Mouse (Mus musculus) forebrain, postnatal 0 days (tissue): ENCODE results near the gene Npepps. TPM values are rescaled to one million over a fixed set of nuclear protein-coding genes. Genes with fewer than 3 reads are reported as not detected.

Experiments used
- ATAC-seq: fragments of 200-750 bp; cut with Nextera tagmentation; 2 replicates; pipeline ENCODE4 v1.8.0; 2017; ENCODE audit warnings: mild to moderate bottlenecking, moderate library complexity
- DNase-seq: peaks from one replicate; pipeline ENCODE4 v3.0.0-alpha.2; 2015
- H3K27ac ChIP-seq: fragments of 300-500 bp; sonication (generic); 2 replicates; pipeline ENCODE4 v1.5.1; 2014; ENCODE audit warnings: low read depth, mild to moderate bottlenecking, antibody characterized with exemption, low read length, moderate library complexity, mixed read lengths
- H3K27me3 ChIP-seq: fragments of 300-500 bp; sonication (generic); 2 replicates; pipeline ENCODE4 v1.6.1; 2014; ENCODE audit warnings: mild to moderate bottlenecking, low read length, mixed read lengths; ENCODE audit not compliant: insufficient read depth
- H3K36me3 ChIP-seq: fragments of 300-500 bp; sonication (generic); 2 replicates; pipeline ENCODE4 v1.6.1; 2014; ENCODE audit warnings: mild to moderate bottlenecking, moderate library complexity; ENCODE audit not compliant: insufficient read depth
- H3K4me1 ChIP-seq: fragments of 300-500 bp; sonication (generic); 2 replicates; pipeline ENCODE4 v1.6.1; 2014; ENCODE audit warnings: antibody characterized with exemption; ENCODE audit not compliant: insufficient read depth
- H3K4me2 ChIP-seq: fragments of 300-500 bp; sonication (generic); 2 replicates; pipeline ENCODE4 v1.6.1; 2014; ENCODE audit warnings: low read depth, mild to moderate bottlenecking, moderate library complexity
- H3K4me3 ChIP-seq: fragments of 300-500 bp; sonication (generic); 2 replicates; pipeline ENCODE4 v1.5.1; 2014; ENCODE audit warnings: low read depth, low read length, mixed read lengths
- H3K9ac ChIP-seq: fragments of 300-500 bp; sonication (generic); 2 replicates; pipeline ENCODE4 v1.6.1; 2014; ENCODE audit warnings: mild to moderate bottlenecking
- H3K9me3 ChIP-seq: fragments of 300-500 bp; sonication (generic); 2 replicates; pipeline ENCODE4 v1.6.1; 2016; ENCODE audit warnings: low read length
- CTCF ChIP-seq: sonication (generic); IDR thresholded peaks from 2 replicates; pipeline ENCODE4 v1.5.1; 2016; ENCODE audit warnings: antibody characterized with exemption, control low read depth, low read depth
- WGBS: fragments of 180-500 bp; shearing (Covaris S2); extraction: QIAGEN DNeasy Blood & Tissue Kit; methylation state at CpG from one replicate; pipeline ENCODE4 v1.1.7; 2014; 5-methylcytosine and 5-hydroxymethylcytosine counted together
- polyA plus RNA-seq: library from polyadenylated mRNA; unstranded; fragments of >200 nt; fragmentation: Nextera tagmentation; extraction: Ambion mirVana; gene quantifications from 2 replicates; pipeline ENCODE4 v1.2.1, GENCODE M21; 2015
- total RNA-seq: library from RNA; depleted of rRNA; stranded (reverse); fragments of >200 nt; gene quantifications from 2 replicates; pipeline ENCODE4 v1.2.3, GENCODE M21; 2014

Gene Npepps
- total and polyA plus RNA-seq, 2 experiments from 2014 or later: 92.1 to 98.7 TPM

DNA sequence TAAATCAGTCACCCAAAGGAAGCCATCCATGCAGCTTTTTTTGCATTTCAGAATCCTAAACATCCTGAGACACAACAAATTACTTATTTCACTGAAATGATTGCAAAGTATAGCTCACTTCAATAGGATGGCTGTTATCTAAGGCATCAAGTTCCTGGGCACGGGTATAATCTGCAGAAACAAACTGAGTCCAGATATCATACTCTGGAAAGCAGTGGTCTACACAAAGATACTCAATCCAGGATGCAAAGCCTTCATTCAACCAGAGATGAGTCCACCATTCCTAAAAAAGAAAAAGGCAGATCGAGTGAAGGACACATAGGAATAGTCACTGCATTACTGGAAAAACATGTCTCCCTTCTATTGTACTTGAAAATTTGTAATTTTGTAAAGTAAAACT is 42.5 kb downstream of the Npepps start:
- Histone ChIP-seq H3K4me2 (no peak overlapping the region), H3K4me1 (no peaks in the 10 kb centered on the region), H3K27ac (no peak overlapping the region), H3K9ac (no peak overlapping the region), H3K36me3 (peaks cover 36% of the 10 kb centered on the region), H3K9me3 (no peaks in the 10 kb centered on the region), H3K27me3 (no peaks in the 10 kb centered on the region), H3K4me3 (no peak overlapping the region)
- WGBS: 93% methylated on average over 2 of the region's 2 CpGs
- ATAC-seq (no peak), DNase-seq (no peak)
- no peak for TF ChIP-seq CTCF

DNA sequence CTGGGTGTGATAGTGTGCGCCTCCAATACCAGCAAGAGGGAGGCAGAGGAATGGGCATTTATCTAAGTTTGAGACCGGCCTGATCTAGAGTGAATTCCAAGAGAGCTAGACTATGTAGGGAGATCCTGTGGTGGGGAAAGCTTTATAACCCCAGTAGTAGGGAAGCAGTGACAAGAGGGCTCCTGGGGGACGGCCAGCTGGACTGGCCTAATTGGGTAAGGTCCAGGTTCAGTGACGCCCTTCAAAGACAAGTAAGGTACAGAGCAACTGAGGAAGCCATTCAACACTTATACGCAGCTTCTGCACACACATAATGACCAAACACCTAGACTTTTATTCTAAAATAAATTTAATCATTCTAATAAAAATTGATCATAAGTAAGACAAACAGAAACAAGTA is 48.0 kb downstream of the Npepps start:
- ATAC-seq: no peak
- H3K36me3 ChIP-seq: peaks cover 55% of the 10 kb centered on the region
- no peak overlapping the region for H3K4me2 ChIP-seq
- no peak overlapping the region for H3K4me3 ChIP-seq
- no peaks in the 10 kb centered on the region for H3K27me3 ChIP-seq
- H3K9me3 ChIP-seq: no peaks in the 10 kb centered on the region
- no peak overlapping the region for H3K27ac ChIP-seq
- no peak for TF ChIP-seq CTCF
- no peaks in the 10 kb centered on the region for H3K4me1 ChIP-seq
- no peak for DNase-seq
- no peak overlapping the region for H3K9ac ChIP-seq
- 89% methylated on average over 5 of the region's 5 CpGs for WGBS

DNA sequence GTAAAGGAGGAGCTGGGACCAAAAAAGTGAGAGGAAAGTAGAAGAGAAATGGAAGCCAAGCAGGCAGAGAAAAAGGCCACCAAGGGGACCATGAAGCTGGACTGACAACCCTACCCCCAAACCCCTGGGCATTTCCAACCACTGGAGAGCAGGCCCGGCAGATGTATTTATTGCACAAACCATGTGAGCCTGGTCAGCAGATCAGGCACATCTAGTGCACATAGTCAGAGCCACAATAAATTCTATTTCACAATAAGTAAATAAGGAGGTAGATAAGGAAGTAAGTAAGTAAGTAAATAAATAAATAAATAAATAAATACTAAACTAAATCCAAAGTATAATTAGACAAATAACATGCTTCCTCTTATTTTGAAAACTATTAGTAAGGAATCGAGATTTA is 51.0 kb downstream of the Npepps start:
- no peaks in the 10 kb centered on the region for H3K9me3 ChIP-seq
- no peaks in the 10 kb centered on the region for H3K4me1 ChIP-seq
- no peaks in the 10 kb centered on the region for H3K27me3 ChIP-seq
- no peak overlapping the region for H3K4me2 ChIP-seq
- WGBS: 91% methylated on average over 2 of the region's 2 CpGs
- no peak for DNase-seq
- H3K27ac ChIP-seq: no peak overlapping the region
- TF ChIP-seq CTCF: no peak
- ATAC-seq: no peak
- H3K36me3 ChIP-seq: peaks cover 63% of the 10 kb centered on the region
- no peak overlapping the region for H3K4me3 ChIP-seq
- no peak overlapping the region for H3K9ac ChIP-seq

DNA sequence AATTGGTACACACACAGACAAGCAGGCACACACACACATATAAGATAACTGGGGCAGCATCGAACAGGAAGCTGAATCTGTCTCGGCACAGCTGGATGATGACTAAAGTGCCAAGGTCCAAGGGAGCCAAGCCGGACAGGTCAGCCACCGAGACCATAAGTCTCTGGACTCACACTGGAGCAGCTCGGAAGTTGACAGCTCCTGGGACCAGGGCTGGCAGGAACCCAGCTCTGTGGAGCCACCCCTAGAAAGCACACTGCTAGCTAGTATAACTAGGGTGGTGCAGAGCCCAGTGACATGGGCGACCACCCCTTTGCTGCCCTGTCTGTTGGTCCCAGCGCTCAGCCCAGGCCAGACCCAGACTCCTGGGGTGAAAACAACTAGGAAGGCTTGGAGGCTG is 51.5 kb downstream of the Npepps start:
- no peak overlapping the region for H3K4me2 ChIP-seq
- no peak overlapping the region for H3K4me3 ChIP-seq
- no peaks in the 10 kb centered on the region for H3K4me1 ChIP-seq
- H3K36me3 ChIP-seq: peaks cover 62% of the 10 kb centered on the region
- ATAC-seq: no peak
- H3K9me3 ChIP-seq: no peaks in the 10 kb centered on the region
- WGBS: 91% methylated on average over 7 of the region's 7 CpGs
- DNase-seq: no peak
- no peak overlapping the region for H3K9ac ChIP-seq
- TF ChIP-seq CTCF: no peak
- no peak overlapping the region for H3K27ac ChIP-seq
- no peaks in the 10 kb centered on the region for H3K27me3 ChIP-seq

DNA sequence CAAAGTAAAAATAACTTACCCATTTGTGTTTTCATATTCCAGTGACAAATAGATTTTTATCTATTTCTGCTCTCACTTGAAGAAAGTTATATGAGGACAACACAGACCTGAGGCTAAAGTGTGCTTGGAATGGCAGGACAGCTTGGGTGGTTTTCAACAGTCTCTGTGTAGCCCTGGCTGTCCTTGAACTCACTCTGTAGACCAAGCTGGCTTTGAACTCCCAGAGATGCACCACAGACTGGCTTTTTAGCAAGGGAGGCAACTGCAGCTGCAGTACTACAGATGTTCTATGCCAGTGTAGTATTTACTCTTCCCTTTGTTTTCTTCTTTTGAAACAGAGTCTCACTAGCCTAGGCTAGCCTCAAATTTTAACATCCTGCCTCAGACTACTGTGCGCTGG is 54.3 kb downstream of the Npepps start:
- no peaks in the 10 kb centered on the region for H3K27me3 ChIP-seq
- peaks cover 64% of the 10 kb centered on the region for H3K36me3 ChIP-seq
- H3K4me1 ChIP-seq: no peaks in the 10 kb centered on the region
- no peak for DNase-seq
- 95% methylated on average over 1 of the region's 1 CpGs for WGBS
- H3K9me3 ChIP-seq: no peaks in the 10 kb centered on the region
- no peak for TF ChIP-seq CTCF
- no peak overlapping the region for H3K27ac ChIP-seq
- no peak overlapping the region for H3K9ac ChIP-seq
- H3K4me3 ChIP-seq: no peak overlapping the region
- H3K4me2 ChIP-seq: no peak overlapping the region
- no peak for ATAC-seq

DNA sequence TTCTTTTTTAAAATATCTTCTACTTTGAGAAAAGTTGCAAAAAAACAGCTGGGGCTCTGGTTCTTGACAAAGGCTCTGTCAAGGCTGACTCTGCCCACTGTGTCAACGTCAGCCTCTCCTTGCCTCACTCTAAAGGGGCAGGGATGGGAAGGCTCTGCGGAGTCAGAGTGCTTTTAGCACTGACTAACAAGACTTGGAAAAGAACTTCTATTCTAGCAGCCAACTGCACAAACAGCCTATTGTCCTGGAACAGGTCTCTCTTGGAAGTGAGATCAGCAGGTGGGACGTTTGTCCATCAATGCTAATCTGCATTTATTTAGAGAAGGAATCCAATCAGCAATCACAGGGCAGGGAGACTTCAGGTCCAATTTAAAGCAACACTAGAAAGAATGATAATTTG is 57.0 kb downstream of the Npepps start:
- H3K27ac ChIP-seq: no peak overlapping the region
- ATAC-seq: no peak
- no peak overlapping the region for H3K4me3 ChIP-seq
- peaks cover 65% of the 10 kb centered on the region for H3K36me3 ChIP-seq
- no peak overlapping the region for H3K9ac ChIP-seq
- no peaks in the 10 kb centered on the region for H3K4me1 ChIP-seq
- H3K9me3 ChIP-seq: no peaks in the 10 kb centered on the region
- H3K27me3 ChIP-seq: no peaks in the 10 kb centered on the region
- no peak overlapping the region for H3K4me2 ChIP-seq
- DNase-seq: no peak
- 13% methylated on average over 3 of the region's 3 CpGs for WGBS
- TF ChIP-seq CTCF: no peak

DNA sequence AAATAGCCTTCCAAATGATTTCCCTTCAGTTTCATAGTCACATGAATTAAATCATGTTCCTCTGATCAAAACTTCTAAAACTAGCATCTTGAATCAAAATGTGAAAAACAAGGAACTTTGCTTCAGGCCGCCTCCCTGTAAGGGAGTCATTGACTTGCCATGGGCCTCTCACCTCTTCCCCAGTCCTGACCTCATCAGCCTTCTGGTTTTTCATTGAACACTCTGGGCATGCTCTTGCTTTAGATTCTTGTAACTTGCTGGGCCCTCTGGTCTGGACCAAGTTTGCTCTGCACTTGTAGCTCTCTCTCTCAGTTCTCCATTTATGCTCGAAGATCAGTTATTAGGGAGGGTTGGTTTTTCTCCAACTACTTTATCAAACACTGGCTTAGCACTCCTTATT is 58.8 kb downstream of the Npepps start:
- ATAC-seq (no peak), DNase-seq (no peak)
- 93% methylated on average over 2 of the region's 2 CpGs for WGBS
- no peak overlapping the region for H3K4me3 ChIP-seq
- no peaks in the 10 kb centered on the region for H3K9me3 ChIP-seq
- peaks cover 66% of the 10 kb centered on the region for H3K36me3 ChIP-seq
- no peak for TF ChIP-seq CTCF
- H3K4me2 ChIP-seq: no peak overlapping the region
- H3K27me3 ChIP-seq: no peaks in the 10 kb centered on the region
- no peak overlapping the region for H3K27ac ChIP-seq
- H3K4me1 ChIP-seq: no peaks in the 10 kb centered on the region
- no peak overlapping the region for H3K9ac ChIP-seq

DNA sequence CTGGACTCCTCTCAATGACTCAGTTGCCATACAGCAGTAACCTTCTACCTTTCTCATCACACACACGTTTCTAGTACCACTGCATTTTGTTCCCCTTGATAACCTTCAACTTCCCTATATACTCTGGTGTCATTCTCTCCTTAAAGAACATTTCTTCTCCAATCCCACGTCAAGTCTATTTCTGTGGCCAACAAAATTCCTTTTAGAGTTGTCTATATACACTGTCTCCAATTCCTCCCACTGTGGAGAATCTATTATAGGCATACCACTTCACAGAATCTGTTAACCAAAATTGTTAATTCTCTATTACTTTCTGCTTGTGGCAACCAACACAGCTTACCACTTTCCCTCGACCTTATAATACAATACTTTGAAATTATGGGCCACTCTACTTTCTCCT is 60.2 kb downstream of the Npepps start:
- ATAC-seq (no peak), DNase-seq (no peak)
- no peak overlapping the region for H3K4me3 ChIP-seq
- no peaks in the 10 kb centered on the region for H3K4me1 ChIP-seq
- WGBS: 88% methylated on average over 3 of the region's 3 CpGs
- no peak for TF ChIP-seq CTCF
- H3K9me3 ChIP-seq: no peaks in the 10 kb centered on the region
- peaks cover 62% of the 10 kb centered on the region for H3K36me3 ChIP-seq
- H3K27ac ChIP-seq: no peak overlapping the region
- H3K9ac ChIP-seq: no peak overlapping the region
- H3K27me3 ChIP-seq: no peaks in the 10 kb centered on the region
- H3K4me2 ChIP-seq: no peak overlapping the region
